Mouse (Mus musculus) bone marrow macrophage, adult 2 months (primary cell): ENCODE measurements around the gene Gas6.

Experiments used
- CTCF ChIP-seq: IDR thresholded peaks from 2 replicates; pipeline ENCODE4 v1.5.1; 2012; ENCODE audit warnings: low read depth, mild to moderate bottlenecking, low read length, moderate library complexity
- POLR2A ChIP-seq: IDR thresholded peaks from 2 replicates; pipeline ENCODE4 v1.6.1; 2012; ENCODE audit warnings: mild to moderate bottlenecking, low read depth, low read length, borderline replicate concordance

DNA sequence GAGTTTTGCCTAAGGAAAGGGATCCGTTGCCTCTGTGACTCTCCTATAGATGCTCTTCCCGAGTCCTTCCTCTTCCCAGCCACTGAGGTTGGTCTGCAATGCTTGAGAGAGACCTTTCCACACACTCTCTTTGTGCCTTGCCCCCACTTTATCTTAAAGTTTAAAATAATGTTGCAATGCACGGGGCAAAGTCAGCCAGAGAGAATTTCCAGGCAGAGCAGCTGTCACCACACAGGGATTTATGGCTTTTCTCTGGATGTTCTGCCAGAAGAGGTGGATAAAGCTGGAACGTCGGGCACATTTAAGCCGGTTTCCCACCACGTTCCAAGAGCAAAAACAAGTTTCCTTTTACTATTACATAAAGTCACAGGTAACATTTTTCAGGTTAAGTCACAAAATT lies 27.1 kb upstream of the Gas6 start:
- TF ChIP-seq POLR2A, result no peak
- TF ChIP-seq CTCF, result no peak
